Mouse (Mus musculus) thymus, postnatal 10 days (tissue): ENCODE results near the gene Klf4.

Experiments used
- DNase-seq, 2 experiments: peaks; one replicate each; pipeline ENCODE4 v3.0.0; 2021; ENCODE audit warnings: low spot score in 2 of 2

Gene Klf4

GRCm38 (mm10) chr4:55523921-55524320, 8.3 kb downstream of the Klf4 start:
- DNase-seq, result no peak

GRCm38 (mm10) chr4:55517438-55517837, 14.8 kb downstream of the Klf4 start:
- DNase-seq, result no peak

GRCm38 (mm10) chr4:55516048-55516447, 16.2 kb downstream of the Klf4 start:
- DNase-seq, result no peak

GRCm38 (mm10) chr4:55514733-55515176, 17.5 kb downstream of the Klf4 start:
- peak; percentile 26 to 54 for DNase-seq

GRCm38 (mm10) chr4:55513615-55514279, 18.5 kb downstream of the Klf4 start:
- DNase-seq, result no peak

GRCm38 (mm10) chr4:55511389-55511788, 20.9 kb downstream of the Klf4 start:
- no peak for DNase-seq

- no peak for DNase-seq
These were observed 23.6 kb downstream of the Klf4 start for GRCm38 (mm10) chr4:55508712-55509111.

- DNase-seq, result no peak
These were observed 33.6 kb downstream of the Klf4 start for GRCm38 (mm10) chr4:55498621-55499020.

- no peak for DNase-seq
These were observed 35.9 kb downstream of the Klf4 start for GRCm38 (mm10) chr4:55496416-55496815.

- DNase-seq, result no peak
These were observed 39.0 kb downstream of the Klf4 start for GRCm38 (mm10) chr4:55493261-55493660.

GRCm38 (mm10) chr4:55489328-55489727, 42.9 kb downstream of the Klf4 start:
- no peak for DNase-seq

GRCm38 (mm10) chr4:55488604-55489003, 43.7 kb downstream of the Klf4 start:
- DNase-seq, result no peak

- DNase-seq, result peak; percentile 42 to 79
These were observed 51.9 kb downstream of the Klf4 start for GRCm38 (mm10) chr4:55480322-55480767.

GRCm38 (mm10) chr4:55478333-55478732, 53.9 kb downstream of the Klf4 start:
- DNase-seq, result no peak

GRCm38 (mm10) chr4:55477933-55478332, 54.3 kb downstream of the Klf4 start:
- DNase-seq, result no peak

- DNase-seq, result no peak
These were observed 55.0 kb downstream of the Klf4 start for GRCm38 (mm10) chr4:55477210-55477759.
